Mouse (Mus musculus) myocyte (in vitro differentiated cells): ENCODE results near the gene Eef2kmt. TPM values are rescaled to one million over a fixed set of nuclear protein-coding genes. Genes with fewer than 3 reads are reported as not detected.

Experiments
- H3K27me3 ChIP-seq: one replicate; pipeline ENCODE4 v1.6.1; 2011; ENCODE audit not compliant: control insufficient read depth, insufficient read depth, insufficient read length
- H3K36me3 ChIP-seq: one replicate; pipeline ENCODE4 v1.6.1; 2011; ENCODE audit not compliant: control insufficient read depth, insufficient read depth
- H3K4me2 ChIP-seq: one replicate; pipeline ENCODE4 v1.6.1; 2011; ENCODE audit warnings: low read depth, control low read depth
- H3K4me3 ChIP-seq: one replicate; pipeline ENCODE4 v1.5.1; 2011; ENCODE audit warnings: mild to moderate bottlenecking, control low read depth, moderate library complexity
- H3K79me2 ChIP-seq: one replicate; pipeline ENCODE4 v1.6.1; 2011; ENCODE audit not compliant: control insufficient read depth, insufficient read depth
- H3ac ChIP-seq: one replicate; pipeline ENCODE4 v1.6.1; 2011; ENCODE audit not compliant: control insufficient read depth, insufficient read length
- CEBPB ChIP-seq: IDR thresholded peaks from 2 replicates; pipeline ENCODE4 v1.6.1; 2011; ENCODE audit warnings: mild to moderate bottlenecking, moderate library complexity; ENCODE audit not compliant: poor library complexity, insufficient read depth, severe bottlenecking
- E2F4 ChIP-seq: IDR thresholded peaks from one replicate; pipeline ENCODE4 v1.6.1; 2011; ENCODE audit warnings: mild to moderate bottlenecking, control low read depth, moderate library complexity; ENCODE audit not compliant: insufficient read depth
- MAX ChIP-seq: IDR thresholded peaks from one replicate; pipeline ENCODE4 v1.6.1; 2011; ENCODE audit warnings: low read depth, mild to moderate bottlenecking, control low read depth
- MYOD1 ChIP-seq, 3 experiments: IDR thresholded peaks; one replicate each; pipeline ENCODE4 v1.6.1; 2011; ENCODE audit warnings: control low read depth in 2 of 3, low read depth in 2 of 3, mild to moderate bottlenecking in 2 of 3, moderate library complexity in 1 of 3; ENCODE audit not compliant: insufficient read length in 2 of 3, control insufficient read depth in 1 of 3
- MYOG ChIP-seq, 3 experiments: IDR thresholded peaks; one replicate each; pipeline ENCODE4 v1.6.1; 2011; ENCODE audit warnings: control low read depth in 2 of 3, low read depth in 2 of 3, mild to moderate bottlenecking in 2 of 3; ENCODE audit not compliant: insufficient read length in 2 of 3, control insufficient read depth in 1 of 3, insufficient read depth in 1 of 3
- POLR2A ChIP-seq: IDR thresholded peaks from one replicate; pipeline ENCODE4 v1.6.1; 2011; ENCODE audit warnings: low read depth, mild to moderate bottlenecking, control low read depth, moderate library complexity; ENCODE audit not compliant: insufficient read length
- POLR2AphosphoS2 ChIP-seq: IDR thresholded peaks from one replicate; pipeline ENCODE4 v1.6.1; 2011; ENCODE audit warnings: low read depth, control low read depth; ENCODE audit not compliant: insufficient read length
- REST ChIP-seq: IDR thresholded peaks from one replicate; pipeline ENCODE4 v1.6.1; 2011; ENCODE audit warnings: mild to moderate bottlenecking, control low read depth, moderate library complexity; ENCODE audit not compliant: insufficient read depth, insufficient read length
- SRF ChIP-seq: IDR thresholded peaks from one replicate; pipeline ENCODE4 v1.6.1; 2011; ENCODE audit warnings: low read depth; ENCODE audit not compliant: control insufficient read depth, insufficient read length
- TCF12 ChIP-seq: IDR thresholded peaks from one replicate; pipeline ENCODE4 v1.6.1; 2011; ENCODE audit warnings: mild to moderate bottlenecking, control low read depth; ENCODE audit not compliant: poor library complexity, insufficient read depth, severe bottlenecking
- TCF3 ChIP-seq: IDR thresholded peaks from one replicate; pipeline ENCODE4 v1.6.1; 2011; ENCODE audit warnings: low read depth, control low read depth; ENCODE audit not compliant: insufficient read length
- USF1 ChIP-seq: IDR thresholded peaks from one replicate; pipeline ENCODE4 v1.6.1; 2011; ENCODE audit warnings: low read depth, mild to moderate bottlenecking, control low read depth, moderate library complexity
- polyA plus RNA-seq: library from polyadenylated mRNA; unstranded; fragments of >200 nt; fragmentation: generic; extraction: Trizol; gene quantifications from one replicate; pipeline ENCODE4 v1.2.1, GENCODE M21; 2012; ENCODE audit warnings: missing spikeins

Gene Eef2kmt
- polyA plus RNA-seq, 1 experiment = 21.0 TPM

GRCm38 (mm10) chr16:5279571-5280222, 23.9 kb upstream of the Eef2kmt start:
- H3K4me2 ChIP-seq = no peak overlapping the region
- H3K36me3 ChIP-seq = no peaks in the 10 kb centered on the region
- no peak overlapping the region for H3ac ChIP-seq
- TF ChIP-seq TCF3 (no peak), REST (no peak), USF1 (no peak), MAX (no peak), MYOD1 (IDR thresholded peaks at IDR 0.05; ENCODE audit: control insufficient read depth in 1 of 3, insufficient read length in 2 of 3, low read depth in 2 of 3) (no peak), MYOG (IDR thresholded peaks at IDR 0.05; ENCODE audit: control insufficient read depth in 1 of 3, insufficient read depth in 1 of 3, insufficient read length in 2 of 3, low read depth in 2 of 3) (no peak), SRF (no peak), TCF12 (no peak), CEBPB (no peak), POLR2AphosphoS2 (no peak), E2F4 (no peak), POLR2A (no peak)
- peaks cover 13% of the 10 kb centered on the region for H3K27me3 ChIP-seq
- H3K4me3 ChIP-seq = no peak overlapping the region
- no peaks in the 10 kb centered on the region for H3K79me2 ChIP-seq

DNA sequence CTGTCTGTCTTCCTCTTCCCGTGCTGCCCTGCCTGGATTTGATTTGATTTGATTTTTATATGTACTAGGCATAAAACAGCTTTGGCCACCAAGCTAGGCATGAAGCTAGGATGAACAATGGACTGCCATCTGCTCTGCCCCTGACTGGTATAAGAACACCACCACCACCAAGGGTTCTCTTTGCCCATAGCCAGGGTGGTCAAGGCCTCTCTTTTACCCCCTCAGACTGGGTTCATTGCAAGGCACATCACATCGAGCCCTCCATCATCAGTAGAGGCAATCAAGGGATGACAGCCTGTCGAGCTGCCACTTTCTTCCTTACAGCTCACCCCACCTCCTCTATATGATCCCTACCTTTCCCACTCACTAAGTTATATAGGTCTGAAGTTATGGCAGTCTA, 16.6 kb upstream of the Eef2kmt start:
- no peak overlapping the region for H3ac ChIP-seq
- H3K36me3 ChIP-seq = no peaks in the 10 kb centered on the region
- H3K4me2 ChIP-seq = no peak overlapping the region
- no peaks in the 10 kb centered on the region for H3K27me3 ChIP-seq
- H3K79me2 ChIP-seq = no peaks in the 10 kb centered on the region
- no peak overlapping the region for H3K4me3 ChIP-seq
- no peak for TF ChIP-seq USF1
- TF ChIP-seq POLR2AphosphoS2 = no peak
- no peak for TF ChIP-seq MAX

DNA sequence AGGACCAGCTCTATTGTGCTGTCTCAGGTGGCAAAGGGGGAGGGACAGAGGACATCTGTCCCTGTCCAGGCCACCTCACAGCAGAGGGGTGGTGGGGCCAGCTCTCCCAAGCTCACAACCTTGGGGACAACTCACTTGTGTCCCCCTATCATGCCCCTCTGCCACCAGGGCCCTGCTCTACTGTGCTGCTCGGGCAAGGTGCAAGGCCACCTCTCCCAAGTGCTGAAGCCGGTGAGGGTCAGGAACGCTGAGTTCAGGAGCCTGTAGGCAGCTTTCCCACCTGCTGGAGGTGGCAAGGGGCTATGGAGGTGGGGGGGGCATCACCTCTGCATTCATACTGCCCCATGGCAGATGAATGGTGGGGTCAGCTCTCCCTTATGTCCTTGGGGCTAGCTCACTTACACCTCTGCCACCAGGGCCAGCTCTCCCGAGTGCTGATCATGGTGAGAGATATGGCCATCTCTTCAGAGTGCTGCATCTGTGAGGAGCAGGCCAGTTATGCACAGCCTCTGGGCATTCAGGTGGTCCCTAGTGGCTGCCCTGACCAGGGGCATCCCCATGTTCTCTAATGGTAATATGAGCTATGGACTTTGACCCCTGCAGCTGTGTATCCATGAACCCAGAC, 15.7 kb upstream of the Eef2kmt start:
- Histone ChIP-seq H3K27me3 (no peaks in the 10 kb centered on the region), H3ac (no peak overlapping the region), H3K79me2 (no peaks in the 10 kb centered on the region), H3K36me3 (no peaks in the 10 kb centered on the region), H3K4me3 (no peak overlapping the region), H3K4me2 (no peak overlapping the region)
- TF ChIP-seq MAX = no peak
- TF ChIP-seq REST = no peak
- TF ChIP-seq E2F4 = no peak
- TF ChIP-seq TCF3 = no peak
- no peak for TF ChIP-seq SRF

DNA sequence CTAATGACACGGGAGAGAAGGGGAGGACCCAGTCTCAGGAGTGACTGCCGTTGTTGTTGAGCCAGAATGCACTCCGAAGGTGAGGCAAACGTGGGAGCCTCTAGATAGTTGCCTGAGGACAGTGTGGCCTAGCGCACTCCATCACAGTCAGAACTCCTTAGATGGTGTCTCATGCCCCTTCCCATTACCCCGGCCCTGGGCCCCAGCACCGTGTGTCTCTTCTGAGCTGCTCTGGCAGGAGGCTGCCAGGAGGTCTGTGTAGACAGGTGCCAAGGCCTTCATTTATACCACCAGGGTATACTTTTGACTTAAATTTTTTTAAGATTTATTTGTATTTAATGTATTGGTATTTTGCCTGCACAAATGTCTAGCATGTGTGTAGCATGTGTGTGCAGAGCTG, 8.1 kb upstream of the Eef2kmt start:
- Histone ChIP-seq H3K27me3 (no peaks in the 10 kb centered on the region), H3K36me3 (no peaks in the 10 kb centered on the region), H3ac (no peak overlapping the region), H3K4me3 (no peak overlapping the region), H3K79me2 (no peaks in the 10 kb centered on the region), H3K4me2 (no peak overlapping the region)
- TF ChIP-seq POLR2A (no peak), SRF (no peak), USF1 (no peak), CEBPB (no peak), TCF3 (no peak), MYOG (IDR thresholded peaks at IDR 0.05; ENCODE audit: control insufficient read depth in 1 of 3, insufficient read depth in 1 of 3, insufficient read length in 2 of 3, low read depth in 2 of 3) (no peak), POLR2AphosphoS2 (no peak), MYOD1 (IDR thresholded peaks at IDR 0.05; ENCODE audit: control insufficient read depth in 1 of 3, insufficient read length in 2 of 3, low read depth in 2 of 3) (no peak), REST (no peak), MAX (no peak), E2F4 (no peak), TCF12 (no peak)

DNA sequence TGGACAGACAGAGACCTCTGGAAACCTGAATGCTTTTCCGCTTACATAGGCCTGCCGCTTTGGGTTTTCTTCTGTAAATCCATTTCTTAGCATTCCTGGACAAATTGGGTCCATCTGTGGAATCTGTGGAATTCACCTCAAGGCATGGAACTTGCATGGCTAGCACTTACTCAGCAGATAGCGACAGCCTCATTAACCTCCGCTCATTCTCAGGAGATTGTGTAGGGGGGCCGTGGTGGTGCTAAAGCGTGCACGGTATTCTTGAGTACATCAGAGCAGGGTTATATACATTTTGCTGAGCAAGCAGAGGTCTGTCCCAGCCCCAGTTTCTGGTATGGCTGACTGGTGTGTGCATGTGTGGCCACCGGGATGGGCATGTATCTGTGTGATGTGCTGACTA, 7.4 kb upstream of the Eef2kmt start:
- H3K36me3 ChIP-seq = no peaks in the 10 kb centered on the region
- H3K27me3 ChIP-seq = no peaks in the 10 kb centered on the region
- no peaks in the 10 kb centered on the region for H3K79me2 ChIP-seq
- H3K4me3 ChIP-seq = no peak overlapping the region
- TF ChIP-seq MAX (no peak), CEBPB (no peak), REST (no peak), MYOD1 (IDR thresholded peaks at IDR 0.05; ENCODE audit: control insufficient read depth in 1 of 3, insufficient read length in 2 of 3, low read depth in 2 of 3) (no peak)
- no peak overlapping the region for H3K4me2 ChIP-seq
- no peak overlapping the region for H3ac ChIP-seq
